Mouse (Mus musculus) adipocyte (in vitro differentiated cells): ENCODE results near the gene Tmem120b.
"Not testable (repeated sequence)": the region's sequence is repeated elsewhere in the genome, so short reads cannot be mapped to it uniquely, and the experiment has no call there.

Experiments
- DNase-seq: peaks from one replicate; pipeline ENCODE4 v3.0.0-alpha.2; 2016; ENCODE audit warnings: low spot score

The Tmem120b gene

GRCm38 (mm10) chr5:123051736-123052135 lies 16.5 kb upstream of the Tmem120b start:
- DNase-seq: no peak

- DNase-seq: peak; percentile 100
These were observed 10.6 kb upstream of the Tmem120b start for GRCm38 (mm10) chr5:123057366-123058250.

GRCm38 (mm10) chr5:123058251-123059102 lies 9.7 kb upstream of the Tmem120b start:
- no peak for DNase-seq

- DNase-seq: peak; percentile 71
These were observed 8.3 kb upstream of the Tmem120b start for GRCm38 (mm10) chr5:123059757-123060520.

- no peak for DNase-seq
These were observed 7.4 kb upstream of the Tmem120b start for GRCm38 (mm10) chr5:123060706-123061401.

GRCm38 (mm10) chr5:123061402-123061749 lies 6.8 kb upstream of the Tmem120b start:
- not testable (repeated sequence) for DNase-seq

GRCm38 (mm10) chr5:123063141-123063540 lies 5.1 kb upstream of the Tmem120b start:
- no peak for DNase-seq

GRCm38 (mm10) chr5:123064207-123064606 lies 4.0 kb upstream of the Tmem120b start:
- peak; percentile 95 for DNase-seq

GRCm38 (mm10) chr5:123067395-123067995 lies 720 bp upstream of the Tmem120b start:
- peak; percentile 69 for DNase-seq

- no peak for DNase-seq
These were observed 499 bp downstream of the Tmem120b start for GRCm38 (mm10) chr5:123068714-123069113.

GRCm38 (mm10) chr5:123075576-123076418 lies 7.6 kb downstream of the Tmem120b start:
- peak; percentile 95 for DNase-seq

- DNase-seq: no peak
These were observed 8.4 kb downstream of the Tmem120b start for GRCm38 (mm10) chr5:123076419-123077281.

GRCm38 (mm10) chr5:123079568-123079967 lies 11.4 kb downstream of the Tmem120b start:
- no peak for DNase-seq

- no peak for DNase-seq
These were observed 11.8 kb downstream of the Tmem120b start for GRCm38 (mm10) chr5:123080041-123080440.

GRCm38 (mm10) chr5:123080510-123080909 lies 12.3 kb downstream of the Tmem120b start:
- DNase-seq: no peak

- DNase-seq: no peak
These were observed 15.3 kb downstream of the Tmem120b start for GRCm38 (mm10) chr5:123083340-123084050.

- no peak for DNase-seq
These were observed 18.3 kb downstream of the Tmem120b start for GRCm38 (mm10) chr5:123086501-123086900.

- no peak for DNase-seq
These were observed 20.6 kb downstream of the Tmem120b start for GRCm38 (mm10) chr5:123088784-123089183.
